Mouse (Mus musculus) left cerebral cortex, adult 6 months (tissue): ENCODE measurements around the gene Rmi1. TPM values are rescaled to one million over a fixed set of nuclear protein-coding genes. Genes with fewer than 3 reads are reported as not detected.

Experiments used
- long read RNA-seq, 2 experiments: library from polyadenylated mRNA; unstranded; transcript quantifications; one replicate each; pipeline ENCODE4 v2.0.0; 2019 to 2020
- polyA plus RNA-seq: library from polyadenylated mRNA; unstranded; fragments of <200 nt; fragmentation: Nextera tagmentation; gene quantifications from 2 replicates; pipeline ENCODE4 v1.2.3, GENCODE M21; 2021

Gene Rmi1
- 9.0 and 9.4 TPM in 2 replicates for polyA plus RNA-seq
- long read RNA-seq, experiment 1, transcript Rmi1-201 (3 exons, 3,855 nt), result minor isoform, 35 of 101 reads
- long read RNA-seq, experiment 1, transcript Rmi1-205 (3 exons, 3,594 nt), result major isoform, 56 of 101 reads
- long read RNA-seq, experiment 1, partial matches to known transcripts, result 0 of 101 reads
- long read RNA-seq, experiment 1, other reads (novel, unspliced or antisense), result 10 of 101 reads
- long read RNA-seq, experiment 2, transcript Rmi1-205 (3 exons, 3,594 nt), result minor isoform, 6 of 22 reads
- long read RNA-seq, experiment 2, transcript Rmi1-201 (3 exons, 3,855 nt), result major isoform, 7 of 22 reads
- long read RNA-seq, experiment 2, partial matches to known transcripts, result 0 of 22 reads
- long read RNA-seq, experiment 2, other reads (novel, unspliced or antisense), result 9 of 22 reads

GRCm38 (mm10) chr13:58402003-58402743 is at the start of gene Rmi1:
TSS of gene Rmi1 (plus strand) at chr13:58402248.

GRCm38 (mm10) chr13:58358629-58359303 is 43.3 kb upstream of the Rmi1 start, which contains the start of gene Kif27:
TSS of gene Kif27 (minus strand) at chr13:58359122.

GRCm38 (mm10) chr13:58384779-58385546 is 17.1 kb upstream of the Rmi1 start, which contains the start of gene 2210016F16Rik:
TSS of gene 2210016F16Rik (minus strand) at chr13:58385225.

GRCm38 (mm10) chr13:58403243-58403642 is 1.2 kb downstream of the Rmi1 start, which contains the start of gene Hnrnpk:
TSS of gene Hnrnpk (minus strand) at chr13:58403343.

Other genes starting within 250 kb of the Rmi1 start
- 59.9 and 67.7 TPM in 2 replicates for gene Idnk, start 244.6 kb upstream of the Rmi1 start, polyA plus RNA-seq
- gene Ubqln1, start 186.6 kb upstream of the Rmi1 start, polyA plus RNA-seq, result 28.6 and 92.8 TPM in 2 replicates
- gene Gkap1, start 126.5 kb upstream of the Rmi1 start, polyA plus RNA-seq, result 7.5 and 9.8 TPM in 2 replicates
- gene Kif27, start 43.1 kb upstream of the Rmi1 start, polyA plus RNA-seq, result 0.26 and 0.47 TPM in 2 replicates
- gene 2210016F16Rik, start 17.0 kb upstream of the Rmi1 start, polyA plus RNA-seq, result 14.6 and 16.6 TPM in 2 replicates
- 312 and 388 TPM in 2 replicates for gene Hnrnpk, start 1.1 kb downstream of the Rmi1 start, polyA plus RNA-seq
- not detected in 2 replicates for gene Slc28a3, start 208.6 kb downstream of the Rmi1 start, polyA plus RNA-seq